Mouse (Mus musculus): ENCODE measurements around the gene Erich6. TPM values are rescaled to one million over a fixed set of nuclear protein-coding genes. Genes with fewer than 3 reads are reported as not detected.
"Not testable (repeated sequence)": the region's sequence is repeated elsewhere in the genome, so short reads cannot be mapped to it uniquely, and the experiment has no call there.

Gene Erich6
- total RNA-seq, 2 experiments from 2014 or later: 1.3 to 1.7 TPM

GRCm38 (mm10) chr3:58621066-58621465 is 15.9 kb downstream of the Erich6 start:
- H3K4me3 ChIP-seq: no peak overlapping the region
- H3K27ac ChIP-seq: no peak overlapping the region
- DNase-seq (ENCODE audit: low spot score in 2 of 2): no peak
- TF ChIP-seq CTCF (conservative IDR thresholded peaks at IDR 0.05): no peak

- TF ChIP-seq CTCF (conservative IDR thresholded peaks at IDR 0.05): no peak
- H3K4me3 ChIP-seq: no peak overlapping the region
- DNase-seq (ENCODE audit: low spot score in 2 of 2): no peak
- no peak overlapping the region for H3K27ac ChIP-seq
Observed at GRCm38 (mm10) chr3:58609985-58610384, 27.0 kb downstream of the Erich6 start.

GRCm38 (mm10) chr3:58608506-58608905 is 28.5 kb downstream of the Erich6 start:
- TF ChIP-seq CTCF (conservative IDR thresholded peaks at IDR 0.05): no peak
- Histone ChIP-seq H3K4me3 (no peak overlapping the region), H3K27ac (no peak overlapping the region)
- no peak for DNase-seq (ENCODE audit: low spot score in 2 of 2)

GRCm38 (mm10) chr3:58593623-58594022 is 43.4 kb downstream of the Erich6 start:
- no peak for DNase-seq (ENCODE audit: low spot score in 2 of 2)
- H3K27ac ChIP-seq: no peak overlapping the region
- TF ChIP-seq CTCF (conservative IDR thresholded peaks at IDR 0.05): no peak
- H3K4me3 ChIP-seq: no peak overlapping the region

- not testable (repeated sequence) for DNase-seq (ENCODE audit: low spot score in 2 of 2); H3K27ac ChIP-seq; H3K4me3 ChIP-seq
Observed at GRCm38 (mm10) chr3:58592666-58593065, 44.3 kb downstream of the Erich6 start.

GRCm38 (mm10) chr3:58590544-58590943 is 46.5 kb downstream of the Erich6 start:
- not testable (repeated sequence) for DNase-seq (ENCODE audit: low spot score in 2 of 2); H3K27ac ChIP-seq; H3K4me3 ChIP-seq

GRCm38 (mm10) chr3:58582788-58583426 is 54.1 kb downstream of the Erich6 start:
- TF ChIP-seq CTCF (conservative IDR thresholded peaks at IDR 0.05): no peak
- Histone ChIP-seq H3K4me3 (no peak overlapping the region), H3K27ac (no peak overlapping the region)
- DNase-seq (ENCODE audit: low spot score in 2 of 2): no peak

GRCm38 (mm10) chr3:58582297-58582696 is 54.7 kb downstream of the Erich6 start:
- TF ChIP-seq CTCF (conservative IDR thresholded peaks at IDR 0.05): no peak

GRCm38 (mm10) chr3:58581530-58581929 is 55.5 kb downstream of the Erich6 start:
- H3K27ac ChIP-seq: no peak overlapping the region
- TF ChIP-seq CTCF (conservative IDR thresholded peaks at IDR 0.05): no peak
- DNase-seq (ENCODE audit: low spot score in 2 of 2): no peak
- H3K4me3 ChIP-seq: no peak overlapping the region

More at GRCm38 (mm10) chr3:58582297-58582696, 54.7 kb downstream of the Erich6 start:
- H3K4me3 ChIP-seq: no peak overlapping the region
- no peak overlapping the region for H3K27ac ChIP-seq
- DNase-seq (ENCODE audit: low spot score in 2 of 2): no peak

- peak overlapping the region; percentile 84 for H3K4me3 ChIP-seq
- DNase-seq (ENCODE audit: low spot score in 2 of 2): no peak
- no peak for TF ChIP-seq CTCF (conservative IDR thresholded peaks at IDR 0.05)
- peak overlapping the region; percentile 97 for H3K27ac ChIP-seq
Observed at GRCm38 (mm10) chr3:58577506-58578050, 59.4 kb downstream of the Erich6 start.

- TF ChIP-seq CTCF (conservative IDR thresholded peaks at IDR 0.05): no peak; the same call in 1 of the 2 replicates
- H3K4me3 ChIP-seq: peak overlapping the region; percentile 84
- H3K27ac ChIP-seq: peak overlapping the region; percentile 97
- DNase-seq (ENCODE audit: low spot score in 2 of 2): peak; percentile 29 to 39
Observed at GRCm38 (mm10) chr3:58577067-58577503, 59.9 kb downstream of the Erich6 start.

GRCm38 (mm10) chr3:58576137-58577066 is 60.6 kb downstream of the Erich6 start, which contains the start of gene Selenot:
Selenot (plus strand) TSS chr3:58576636.
- peak within 1 kb of the TSS; percentile 97 for H3K27ac ChIP-seq

GRCm38 (mm10) chr3:58570821-58571220 is 66.2 kb downstream of the Erich6 start:
- H3K27ac ChIP-seq: no peak overlapping the region
- H3K4me3 ChIP-seq: no peak overlapping the region
- TF ChIP-seq CTCF (conservative IDR thresholded peaks at IDR 0.05): no peak
- no peak for DNase-seq (ENCODE audit: low spot score in 2 of 2)

More at GRCm38 (mm10) chr3:58576137-58577066, 60.6 kb downstream of the Erich6 start, which contains the start of gene Selenot:
- peak within 1 kb of the TSS; percentile 84 for H3K4me3 ChIP-seq
- DNase-seq (ENCODE audit: low spot score in 2 of 2): peak; percentile 96 to 99
- peak; percentile 53 for TF ChIP-seq CTCF (conservative IDR thresholded peaks at IDR 0.05)

Other genes with a start within 250 kb of the Erich6 start
- 10 to 100 TPM; 37.4 to 42.8 TPM for gene Tsc22d2, start 222.5 kb downstream of the Erich6 start, total RNA-seq (2021)
- gene Eif2a, start 111.4 kb downstream of the Erich6 start, total RNA-seq (2021): 10 to 100 TPM; 43.3 to 52.2 TPM
- 10 to 100 TPM; 22.3 to 22.7 TPM for gene Serp1, start 111.3 kb downstream of the Erich6 start, total RNA-seq (2021)
- gene Selenot, start 60.6 kb downstream of the Erich6 start, total RNA-seq (2021): 100 to 1,000 TPM; 144 to 148 TPM
- gene Siah2, start 55.2 kb upstream of the Erich6 start, total RNA-seq (2021): 10 to 100 TPM; 16.0 to 18.4 TPM
- gene Mindy4b-ps, start 185.1 kb upstream of the Erich6 start, total RNA-seq (2021): 1 to 10 TPM; 1.5 to 2.2 TPM
- gene Clrn1, start 248.1 kb upstream of the Erich6 start, total RNA-seq (2021): 1 to 10 TPM; 1.3 to 1.6 TPM

All from layer of hippocampus, adult 2 months (tissue).